Mouse (Mus musculus): Measurements from ENCODE around the gene Mycbp2.

Gene Mycbp2

GRCm38 (mm10) chr14:103072731-103073130, 273.9 kb downstream of the Mycbp2 start:
- DNase-seq (ENCODE audit: low spot score) = no peak

DNA sequence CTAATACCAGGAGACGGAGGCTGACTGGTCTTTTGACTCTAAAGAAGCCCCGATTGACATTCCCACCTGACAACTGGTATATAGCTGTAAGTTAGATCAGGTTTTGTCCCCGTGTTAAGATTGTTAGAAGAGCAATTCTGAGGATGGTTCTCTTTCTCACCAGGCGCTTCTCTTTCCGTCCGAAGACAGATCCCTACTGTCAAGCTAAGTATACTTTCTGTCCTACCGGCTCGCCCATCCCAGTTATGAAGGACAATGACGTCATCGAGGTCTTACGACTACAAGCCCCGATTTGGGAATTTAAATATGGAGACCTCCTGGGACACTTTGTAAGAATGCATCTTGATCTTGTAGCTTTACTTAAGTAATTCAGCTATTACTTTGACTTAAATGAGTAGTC, 275.1 kb downstream of the Mycbp2 start:
- no peak for DNase-seq (ENCODE audit: low spot score)

DNA sequence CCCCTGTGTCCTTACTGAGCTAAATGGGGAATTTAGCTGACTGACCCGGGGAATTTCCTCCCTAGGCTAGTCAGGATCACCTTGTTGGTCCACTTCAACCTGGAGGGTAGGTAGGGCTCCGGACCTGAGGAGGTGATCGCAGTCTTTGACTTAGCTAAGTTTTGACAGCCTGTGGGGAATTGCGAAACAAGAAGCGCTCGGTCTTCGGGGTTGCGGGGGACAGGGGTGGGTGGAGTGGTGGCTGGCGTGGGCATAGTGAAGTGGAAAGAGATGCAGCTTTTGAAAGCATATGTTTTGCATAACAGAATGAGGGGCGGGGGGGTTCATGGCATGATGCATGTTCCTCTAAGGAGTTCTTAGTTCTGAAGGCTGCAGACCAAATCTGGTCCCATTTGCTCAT, 275.8 kb downstream of the Mycbp2 start:
- DNase-seq (ENCODE audit: low spot score) = no peak

DNA sequence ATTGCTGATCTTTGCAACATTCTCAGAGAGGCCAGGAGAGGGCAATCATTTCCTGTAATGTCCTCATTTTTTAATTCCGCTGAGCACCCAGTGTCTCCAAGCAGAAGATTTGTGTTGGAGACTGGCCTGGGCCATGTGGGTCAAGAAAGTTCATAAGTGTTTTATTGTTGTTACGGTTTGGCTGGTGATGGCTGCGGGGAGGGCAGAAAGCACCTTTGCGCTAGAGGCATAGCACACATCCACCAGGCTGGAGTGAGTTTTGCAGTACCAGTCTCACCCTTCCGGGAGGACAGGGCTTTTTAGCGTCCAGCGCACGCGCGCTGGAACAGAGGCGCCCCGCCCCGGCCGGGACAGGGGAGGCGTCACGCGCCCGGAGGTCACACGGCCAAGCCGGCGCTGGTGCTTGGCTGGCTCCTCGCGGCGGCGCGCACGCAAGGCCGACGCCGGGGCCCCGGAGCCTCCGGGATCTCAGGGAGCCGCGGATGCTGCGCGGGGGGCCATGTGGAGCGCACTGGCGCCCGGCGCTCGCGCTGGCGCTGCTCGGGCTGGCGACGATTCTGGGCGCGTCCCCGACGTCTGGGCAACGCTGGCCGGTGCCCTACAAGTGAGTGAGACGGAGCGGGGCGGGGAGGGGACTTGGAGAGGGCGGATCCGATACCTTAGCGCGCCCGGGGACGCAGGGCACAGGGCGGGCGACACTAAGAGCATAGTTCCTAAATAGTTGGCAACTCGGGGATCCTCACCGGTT, 276.6 kb downstream of the Mycbp2 start, which contains the start of gene Cln5:
TSS of gene Cln5 (plus strand) at position 353 of the 748 bp plus-strand sequence.
- peak; percentile 90 for DNase-seq (ENCODE audit: low spot score)

GRCm38 (mm10) chr14:103069465-103069863, 277.1 kb downstream of the Mycbp2 start:
- no peak for DNase-seq (ENCODE audit: low spot score)

- peak; percentile 74 for DNase-seq (ENCODE audit: low spot score)
Measured at GRCm38 (mm10) chr14:103065294-103066167, 281.1 kb downstream of the Mycbp2 start.

Data from ovary, postnatal 14 days (tissue).